Mouse (Mus musculus) liver, embryonic 14.5 days (tissue): ENCODE data around the gene Pcgf6.

Experiments used
- CTCF ChIP-seq: IDR thresholded peaks from 2 replicates; pipeline ENCODE4 v1.5.1; 2016; ENCODE audit warnings: antibody characterized with exemption, low read depth, control low read depth
- EP300 ChIP-seq: IDR thresholded peaks from 2 replicates; pipeline ENCODE4 v1.6.1; 2016; ENCODE audit warnings: antibody characterized with exemption, low read depth

GRCm38 (mm10) chr19:47014159-47014446 lies 36.6 kb downstream of the Pcgf6 start:
- TF ChIP-seq CTCF (no peak), EP300 (no peak)
